Mouse (Mus musculus) urinary bladder, adult 2 months (tissue): ENCODE measurements around the gene Cdk2ap1. TPM values are rescaled to one million over a fixed set of nuclear protein-coding genes. Genes with fewer than 3 reads are reported as not detected.

Experiments
- polyA plus RNA-seq: library from polyadenylated mRNA; depleted of rRNA; stranded (reverse); fragments of >200 nt; gene quantifications from 2 replicates; pipeline ENCODE4 v1.2.3, GENCODE M21; 2012; rRNA removed

Gene Cdk2ap1
- polyA plus RNA-seq, 1 experiment, result 119 TPM

Other genes with a start within 250 kb of the Cdk2ap1 start
- gene Arl6ip4, start 247.0 kb downstream of the Cdk2ap1 start, polyA plus RNA-seq, result 62.5 and 67.0 TPM in 2 replicates
- gene Pitpnm2, start 113.3 kb downstream of the Cdk2ap1 start, polyA plus RNA-seq, result 23.0 and 33.6 TPM in 2 replicates
- gene Mphosph9, start 35.1 kb downstream of the Cdk2ap1 start, polyA plus RNA-seq, result 7.2 and 7.7 TPM in 2 replicates
- gene 2810006K23Rik, start 35.0 kb downstream of the Cdk2ap1 start, polyA plus RNA-seq, result 9.1 and 9.6 TPM in 2 replicates
- gene Sbno1, start 62.9 kb upstream of the Cdk2ap1 start, polyA plus RNA-seq, result 30.6 and 35.2 TPM in 2 replicates
- 53.7 and 62.0 TPM in 2 replicates for gene Kmt5a, start 76.8 kb upstream of the Cdk2ap1 start, polyA plus RNA-seq
- 18.7 and 20.3 TPM in 2 replicates for gene Rilpl2, start 115.3 kb upstream of the Cdk2ap1 start, polyA plus RNA-seq
- gene Snrnp35, start 120.1 kb upstream of the Cdk2ap1 start, polyA plus RNA-seq, result 7.2 and 8.8 TPM in 2 replicates
- 17.7 and 24.6 TPM in 2 replicates for gene Rilpl1, start 168.3 kb upstream of the Cdk2ap1 start, polyA plus RNA-seq
- 226 and 254 TPM in 2 replicates for gene Tmed2, start 177.6 kb upstream of the Cdk2ap1 start, polyA plus RNA-seq
- gene Ddx55, start 189.8 kb upstream of the Cdk2ap1 start, polyA plus RNA-seq, result 14.3 and 14.7 TPM in 2 replicates
- gene Eif2b1, start 216.0 kb upstream of the Cdk2ap1 start, polyA plus RNA-seq, result 42.0 and 46.2 TPM in 2 replicates
- gene Gtf2h3, start 216.1 kb upstream of the Cdk2ap1 start, polyA plus RNA-seq, result 46.2 and 58.4 TPM in 2 replicates